ENCODE assay signal across 20 mouse cellular contexts in genomic region chr9:103603792-103604191, GRCm38 (mm10).
A peak's percentile ranks its signal among the peaks of the same experiment; 100 is the strongest.
DNase-seq lines count a peak whose midpoint lies in the region; ATAC-seq lines count a peak whose summit lies in the region.
"Had no signal": no experiment of that assay in that cellular context is flagged by ENCODE, and none has a peak within 500 bp of the region (broad histone marks: within the 10 kb centered on the region; RNA-seq: fewer than 3 reads in every experiment).

No protein-coding gene starts in this region.

- no peaks in the 10 kb centered on the region for H3K36me3 ChIP-seq in forebrain, embryonic 10.5 days (replicated peaks)
- no peaks in the 10 kb centered on the region for H3K36me3 ChIP-seq in forebrain, embryonic 11.5 days (ENCODE audit: control insufficient read depth, insufficient read depth, low read length)
- peaks cover 4% of the 10 kb centered on the region; the same call in 1 of the 2 replicates for H3K36me3 ChIP-seq in heart, embryonic 12.5 days
- no peaks in the 10 kb centered on the region for H3K36me3 ChIP-seq in heart, embryonic 16.5 days (ENCODE audit: control insufficient read depth, insufficient read depth)
- H3K36me3 ChIP-seq: embryonic facial prominence, embryonic 13.5 days; intestine, embryonic 15.5 days had no signal

- 0 out of 2 replicates have a peak overlapping the region, but pooled peaks have one; percentile 12 for H3K27ac ChIP-seq in forebrain, embryonic 10.5 days
- no peak overlapping the region for H3K27ac ChIP-seq in forebrain, embryonic 11.5 days (ENCODE audit: low read depth, low read length)
- peak overlapping the region; percentile 84 for H3K27ac ChIP-seq in heart, embryonic 12.5 days (ENCODE audit: poor library complexity, severe bottlenecking)
- H3K27ac ChIP-seq in heart, embryonic 16.5 days (ENCODE audit: low read length): peak overlapping the region; percentile 54; the same call in 1 of the 2 replicates
- H3K27ac ChIP-seq: embryonic facial prominence, embryonic 13.5 days; gastrocnemius, adult 2 months; hindbrain, embryonic 14.5 days; intestine, embryonic 15.5 days had no signal

- H3K4me1 ChIP-seq in forebrain, embryonic 10.5 days: peaks cover 3% of the 10 kb centered on the region; the same call in 1 of the 2 replicates
- 0 out of 2 replicates have a peak, but pooled peaks cover 3% of the 10 kb centered on the region for H3K4me1 ChIP-seq in forebrain, embryonic 11.5 days (replicated peaks; ENCODE audit: control insufficient read depth, insufficient read depth, low read length)
- H3K4me1 ChIP-seq in heart, embryonic 12.5 days (replicated peaks): peaks cover 63% of the 10 kb centered on the region
- H3K4me1 ChIP-seq in heart, embryonic 16.5 days (ENCODE audit: control insufficient read depth, insufficient read depth, low read length): peaks cover 24% of the 10 kb centered on the region
- H3K4me1 ChIP-seq: intestine, embryonic 15.5 days had no signal

- H3K4me3 ChIP-seq in forebrain, embryonic 10.5 days: no peak overlapping the region
- H3K4me3 ChIP-seq in forebrain, embryonic 11.5 days (ENCODE audit: low read depth, low read length): no peak overlapping the region
- no peak overlapping the region for H3K4me3 ChIP-seq in heart, embryonic 12.5 days
- no peak overlapping the region for H3K4me3 ChIP-seq in heart, embryonic 16.5 days (ENCODE audit: low read length)
- H3K4me3 ChIP-seq: embryonic facial prominence, embryonic 13.5 days; gastrocnemius, adult 2 months; intestine, embryonic 15.5 days had no signal

- H3K4me2 ChIP-seq in forebrain, embryonic 11.5 days (ENCODE audit: low read depth, low read length, severe bottlenecking): no peak overlapping the region
- H3K4me2 ChIP-seq in heart, embryonic 12.5 days: no peak overlapping the region
- H3K4me2 ChIP-seq in heart, embryonic 16.5 days (ENCODE audit: low read depth, low read length): no peak overlapping the region
- H3K4me2 ChIP-seq: embryonic facial prominence, embryonic 13.5 days; hindbrain, embryonic 14.5 days; intestine, embryonic 15.5 days had no signal

- intact Hi-C loops in heart, postnatal 10 days (cut with DNase I): loop anchor here (5.0 kb wide), 1 partner anchor 111 kb away; no protein-coding TSS in a partner anchor

- no peak for DNase-seq in forebrain, embryonic 10.5 days (ENCODE audit: extremely low spot score, low spot score)
- DNase-seq in forebrain, embryonic 11.5 days (ENCODE audit: low spot score): no peak
- DNase-seq in heart, postnatal 10 days: no peak
- no peak for DNase-seq in heart, adult 8-10 months (ENCODE audit: low spot score)
- DNase-seq in embryo, embryonic 10.5 days (ENCODE audit: low spot score): peak; percentile 46
- DNase-seq in adrenal gland, postnatal 4 days (ENCODE audit: low spot score in 2 of 2): no peak
- DNase-seq: adrenal gland, postnatal 10 days; cerebellum, adult 11-12 months; cerebellum, adult 9-10 months; cerebellum, postnatal 25 days; gastrocnemius, adult 2 months; gastrocnemius, postnatal 25 days; kidney, adult 18-20 months; kidney, postnatal 10 days had no signal

- no peaks in the 10 kb centered on the region for H3K27me3 ChIP-seq in forebrain, embryonic 10.5 days (ENCODE audit: poor library complexity, severe bottlenecking)
- no peaks in the 10 kb centered on the region for H3K27me3 ChIP-seq in forebrain, embryonic 11.5 days (ENCODE audit: control insufficient read depth, insufficient read depth, low read length)
- no peaks in the 10 kb centered on the region for H3K27me3 ChIP-seq in heart, embryonic 12.5 days (replicated peaks)
- H3K27me3 ChIP-seq in heart, embryonic 16.5 days (ENCODE audit: control insufficient read depth, insufficient read depth, low read length): no peaks in the 10 kb centered on the region
- H3K27me3 ChIP-seq: embryonic facial prominence, embryonic 13.5 days; intestine, embryonic 15.5 days had no signal

- 85% methylated on average over 6 of the region's 6 CpGs for WGBS in forebrain, embryonic 10.5 days
- 83% methylated on average over 6 of the region's 6 CpGs for WGBS in forebrain, embryonic 11.5 days
- WGBS in heart, embryonic 12.5 days: 26% methylated on average over 6 of the region's 6 CpGs
- WGBS in heart, embryonic 16.5 days: 25% methylated on average over 6 of the region's 6 CpGs

- H3K9ac ChIP-seq in forebrain, embryonic 11.5 days (ENCODE audit: low read length): no peak overlapping the region
- no peak overlapping the region for H3K9ac ChIP-seq in heart, embryonic 12.5 days
- H3K9ac ChIP-seq in heart, embryonic 16.5 days (ENCODE audit: low read length): no peak overlapping the region
- H3K9ac ChIP-seq: embryonic facial prominence, embryonic 13.5 days; hindbrain, embryonic 14.5 days; intestine, embryonic 15.5 days had no signal

- H3K9me3 ChIP-seq in forebrain, embryonic 10.5 days: no peaks in the 10 kb centered on the region
- H3K9me3 ChIP-seq in forebrain, embryonic 11.5 days (ENCODE audit: control insufficient read depth, low read length): no peaks in the 10 kb centered on the region
- no peaks in the 10 kb centered on the region for H3K9me3 ChIP-seq in heart, embryonic 12.5 days (replicated peaks)
- no peaks in the 10 kb centered on the region for H3K9me3 ChIP-seq in heart, embryonic 16.5 days (replicated peaks; ENCODE audit: control insufficient read depth, low read length)
- H3K9me3 ChIP-seq: embryonic facial prominence, embryonic 13.5 days; intestine, embryonic 15.5 days had no signal

- no peak for ATAC-seq in forebrain, embryonic 11.5 days (replicated peaks; ENCODE audit: low FRiP score)
- ATAC-seq in heart, embryonic 12.5 days (ENCODE audit: insufficient number of reproducible peaks, low FRiP score): peak; percentile 54; the same call in 1 of the 2 replicates
- ATAC-seq in heart, embryonic 16.5 days (replicated peaks; ENCODE audit: extremely low read depth, insufficient read depth, low FRiP score): peak; percentile 56
- ATAC-seq: forebrain, embryonic 14.5 days; intestine, embryonic 15.5 days had no signal
